Mouse (Mus musculus): Measurements from ENCODE around the gene Smyd4.

DNA sequence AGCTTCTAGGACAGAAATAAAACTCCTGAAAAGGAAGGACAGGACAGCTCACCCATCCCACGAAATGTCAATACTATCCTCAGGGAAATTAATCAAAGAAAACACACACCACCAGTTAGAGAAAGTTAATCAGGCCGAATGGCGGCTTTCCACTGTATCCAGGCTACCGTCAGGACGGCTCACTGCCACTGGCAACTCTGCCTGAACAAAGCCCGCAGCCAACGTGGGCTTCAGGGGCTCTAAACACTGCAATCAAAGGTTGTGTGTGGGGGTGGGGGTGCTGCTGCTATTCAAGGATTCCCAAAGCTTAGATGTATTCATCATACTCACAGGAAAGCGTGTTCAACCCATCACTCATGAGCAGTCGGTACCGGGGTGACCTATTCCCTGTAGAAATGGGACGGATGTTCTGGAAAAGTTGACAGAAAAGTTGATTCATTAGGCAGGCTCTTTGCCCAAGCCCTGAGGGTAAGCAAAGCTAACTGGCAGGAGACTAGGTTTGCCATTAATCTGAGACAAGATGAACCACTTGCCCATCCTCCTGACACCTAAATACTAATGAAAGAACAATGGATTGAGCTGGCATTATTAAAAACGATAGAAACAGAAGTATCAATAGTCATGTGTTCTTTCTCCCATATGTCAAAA is 7.4 kb upstream of the Smyd4 start:
- TF ChIP-seq CTCF (IDR thresholded peaks at IDR 0.05; ENCODE audit: low read depth) (no peak), EP300 (IDR thresholded peaks at IDR 0.05; ENCODE audit: low read depth) (no peak)

Measured in heart, postnatal 0 days (tissue).